Mouse (Mus musculus) forebrain, embryonic 11.5 days (tissue): Measurements from ENCODE around the gene Gpx3. TPM values are rescaled to one million over a fixed set of nuclear protein-coding genes. Genes with fewer than 3 reads are reported as not detected.

Experiments used
- ATAC-seq: fragments of 200-750 bp; cut with Nextera tagmentation; replicated peaks from 2 replicates; pipeline ENCODE4 v1.8.0; 2017; ENCODE audit warnings: moderate TSS enrichment; ENCODE audit not compliant: low FRiP score
- DNase-seq: peaks from one replicate; pipeline ENCODE4 v3.0.0-alpha.2; 2017; ENCODE audit warnings: low spot score
- H3K27ac ChIP-seq: fragments of 300-500 bp; sonication (generic); 2 replicates; pipeline ENCODE4 v1.5.1; 2014; ENCODE audit warnings: low read depth, low read length
- H3K27me3 ChIP-seq: fragments of 300-500 bp; sonication (generic); 2 replicates; pipeline ENCODE4 v1.6.1; 2014; ENCODE audit warnings: mild to moderate bottlenecking, low read length, mixed read lengths; ENCODE audit not compliant: control insufficient read depth, insufficient read depth
- H3K36me3 ChIP-seq: fragments of 300-500 bp; sonication (generic); 2 replicates; pipeline ENCODE4 v1.6.1; 2014; ENCODE audit warnings: mild to moderate bottlenecking, low read length, moderate library complexity, mixed read lengths; ENCODE audit not compliant: control insufficient read depth, insufficient read depth
- H3K4me1 ChIP-seq: fragments of 300-500 bp; sonication (generic); replicated peaks from 2 replicates; pipeline ENCODE4 v1.6.1; 2014; ENCODE audit warnings: low read length, mixed read lengths; ENCODE audit not compliant: control insufficient read depth, insufficient read depth
- H3K4me2 ChIP-seq: fragments of 300-500 bp; sonication (generic); 2 replicates; pipeline ENCODE4 v1.6.1; 2014; ENCODE audit warnings: low read depth, mild to moderate bottlenecking, low read length, moderate library complexity, mixed read lengths; ENCODE audit not compliant: severe bottlenecking
- H3K4me3 ChIP-seq: fragments of 300-500 bp; sonication (generic); 2 replicates; pipeline ENCODE4 v1.5.1; 2014; ENCODE audit warnings: low read depth, low read length
- H3K9ac ChIP-seq: fragments of 300-500 bp; sonication (generic); 2 replicates; pipeline ENCODE4 v1.6.1; 2014; ENCODE audit warnings: low read length
- H3K9me3 ChIP-seq: fragments of 300-500 bp; sonication (generic); 2 replicates; pipeline ENCODE4 v1.6.1; 2016; ENCODE audit warnings: low read length, mixed read lengths; ENCODE audit not compliant: control insufficient read depth
- WGBS: fragments of 180-500 bp; shearing (Covaris S2); extraction: QIAGEN DNeasy Blood & Tissue Kit; methylation state at CpG from one replicate; pipeline ENCODE4 v1.1.7; 2014; 5-methylcytosine and 5-hydroxymethylcytosine counted together
- polyA plus RNA-seq: library from polyadenylated mRNA; unstranded; fragments of >200 nt; fragmentation: Nextera tagmentation; extraction: Ambion mirVana; gene quantifications from 2 replicates; pipeline ENCODE4 v1.2.1, GENCODE M21; 2014

Gene Gpx3
- polyA plus RNA-seq, 1 experiment from 2014 or later: 52.8 TPM

DNA sequence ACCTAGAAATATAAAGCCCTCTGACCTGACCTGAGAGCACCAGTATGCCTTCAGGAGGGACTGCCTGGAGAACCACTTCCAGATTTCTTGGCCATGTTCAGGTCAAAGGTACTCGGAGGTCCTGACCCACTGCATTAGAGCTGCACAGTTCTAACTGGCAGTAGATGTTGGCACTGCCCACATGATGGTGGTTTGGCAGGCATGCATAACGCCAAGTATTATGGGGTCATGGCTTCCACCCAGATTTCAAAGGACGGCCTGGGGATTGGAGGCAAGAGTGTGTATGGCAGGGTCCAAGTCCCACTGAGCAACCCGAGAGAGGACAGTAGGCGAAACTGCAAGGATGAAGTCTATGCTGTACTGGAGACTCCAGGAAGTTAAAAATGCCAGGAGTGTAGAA lies 11.6 kb downstream of the Gpx3 start:
- DNase-seq (no peak), ATAC-seq (no peak)
- Histone ChIP-seq H3K4me2 (no peak overlapping the region), H3K36me3 (peaks cover 5% of the 10 kb centered on the region; the same call in 1 of the 2 replicates), H3K9ac (no peak overlapping the region), H3K4me3 (no peak overlapping the region), H3K27me3 (no peaks in the 10 kb centered on the region), H3K9me3 (no peaks in the 10 kb centered on the region), H3K27ac (no peak overlapping the region), H3K4me1 (no peaks in the 10 kb centered on the region)
- 87% methylated on average over 5 of the region's 5 CpGs for WGBS

DNA sequence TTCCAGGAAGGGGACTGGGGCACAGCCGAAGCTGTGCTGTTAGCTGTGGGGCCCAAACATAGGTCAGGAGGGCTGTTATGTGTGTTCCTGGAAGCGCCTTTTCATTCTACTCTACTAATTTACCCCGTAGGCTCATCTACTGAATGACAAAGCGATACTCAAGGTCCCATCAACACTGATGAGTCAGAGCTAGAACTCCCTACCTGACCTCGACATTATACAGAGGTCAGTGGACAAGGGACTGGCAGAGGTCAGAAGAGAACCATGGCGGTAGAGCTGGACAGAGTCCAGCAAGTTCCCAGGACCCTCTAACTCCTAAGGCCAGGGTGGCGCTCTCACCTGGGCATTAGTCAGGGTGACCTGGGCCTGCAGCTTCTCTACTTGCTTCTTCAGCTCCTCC lies 15.2 kb downstream of the Gpx3 start:
- H3K27me3 ChIP-seq: no peaks in the 10 kb centered on the region
- no peak overlapping the region for H3K4me2 ChIP-seq
- H3K27ac ChIP-seq: no peak overlapping the region
- no peak overlapping the region for H3K9ac ChIP-seq
- H3K9me3 ChIP-seq: no peaks in the 10 kb centered on the region
- 91% methylated on average over 7 of the region's 7 CpGs for WGBS
- ATAC-seq: no peak
- H3K36me3 ChIP-seq: peaks cover 5% of the 10 kb centered on the region; the same call in 1 of the 2 replicates
- H3K4me3 ChIP-seq: no peak overlapping the region
- DNase-seq: no peak
- H3K4me1 ChIP-seq: no peaks in the 10 kb centered on the region

DNA sequence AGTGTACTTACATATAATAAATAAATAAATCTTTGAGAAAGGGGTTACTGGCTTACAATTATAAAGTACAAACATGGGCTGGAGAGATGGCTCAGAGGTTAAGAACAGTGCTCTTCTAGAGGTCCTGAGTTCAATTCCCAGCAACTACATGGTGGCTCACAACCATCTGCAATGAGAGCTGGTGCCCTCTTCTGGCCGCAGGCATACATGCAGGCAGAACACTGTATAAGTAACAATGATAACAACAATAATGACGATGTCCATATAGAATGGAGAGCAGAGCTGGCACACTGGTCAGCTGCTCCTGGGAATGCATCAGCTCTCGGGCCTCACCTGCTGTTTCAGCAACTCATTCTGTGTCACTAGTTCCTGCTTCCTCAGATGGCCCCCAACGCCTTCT lies 16.0 kb downstream of the Gpx3 start:
- DNase-seq: no peak
- no peaks in the 10 kb centered on the region for H3K9me3 ChIP-seq
- H3K4me3 ChIP-seq: no peak overlapping the region
- H3K36me3 ChIP-seq: peaks cover 5% of the 10 kb centered on the region; the same call in 1 of the 2 replicates
- H3K27me3 ChIP-seq: no peaks in the 10 kb centered on the region
- H3K27ac ChIP-seq: no peak overlapping the region
- no peak overlapping the region for H3K4me2 ChIP-seq
- H3K4me1 ChIP-seq: no peaks in the 10 kb centered on the region
- no peak overlapping the region for H3K9ac ChIP-seq
- WGBS: 86% methylated on average over 4 of the region's 4 CpGs
- ATAC-seq: no peak

DNA sequence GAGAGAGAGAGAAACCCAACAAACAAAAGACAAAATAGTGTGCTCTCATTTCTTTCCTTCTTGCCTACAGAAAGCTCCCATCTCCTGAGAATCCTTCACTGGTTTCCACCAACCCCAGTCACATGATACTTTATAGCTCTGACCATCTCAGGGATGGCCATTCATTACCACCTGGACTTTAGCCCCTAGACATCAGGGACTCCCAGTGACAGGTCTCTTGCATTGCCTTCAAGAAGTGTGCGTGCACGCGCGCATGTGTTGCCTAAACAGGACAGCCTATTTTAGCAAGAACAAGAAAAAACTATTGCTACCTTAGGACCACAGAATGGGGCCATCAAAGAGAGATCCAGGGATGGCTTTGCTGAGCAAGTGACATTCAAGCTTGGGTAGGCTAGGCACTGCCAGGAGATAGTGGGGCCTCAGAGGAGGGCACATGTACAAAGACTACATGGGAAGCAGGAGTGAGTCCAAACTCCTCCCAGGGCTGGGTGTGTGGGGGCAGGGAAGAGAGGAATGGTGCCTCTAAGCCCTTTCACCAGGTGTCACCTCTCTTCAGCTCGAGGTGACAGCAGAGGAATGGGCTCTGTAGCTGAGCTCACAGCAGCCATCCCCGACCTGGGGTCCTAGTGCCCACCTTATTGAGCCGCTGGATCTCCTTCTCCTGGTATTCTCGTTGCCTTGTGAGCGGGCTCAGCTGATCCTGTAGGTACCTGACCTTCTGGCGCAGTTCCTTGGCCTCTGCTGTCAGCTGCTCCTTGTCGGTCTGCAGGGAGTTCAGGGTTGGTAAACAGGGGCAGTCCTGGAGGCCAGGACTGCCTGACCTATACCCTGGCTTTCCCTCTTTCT lies 18.1 kb downstream of the Gpx3 start:
- no peak for ATAC-seq
- Histone ChIP-seq H3K27ac (no peak overlapping the region), H3K4me2 (no peak overlapping the region), H3K4me3 (no peak overlapping the region), H3K9ac (no peak overlapping the region), H3K4me1 (no peaks in the 10 kb centered on the region), H3K9me3 (no peaks in the 10 kb centered on the region), H3K27me3 (no peaks in the 10 kb centered on the region), H3K36me3 (peaks cover 5% of the 10 kb centered on the region; the same call in 1 of the 2 replicates)
- 86% methylated on average over 11 of the region's 11 CpGs for WGBS
- DNase-seq: no peak

DNA sequence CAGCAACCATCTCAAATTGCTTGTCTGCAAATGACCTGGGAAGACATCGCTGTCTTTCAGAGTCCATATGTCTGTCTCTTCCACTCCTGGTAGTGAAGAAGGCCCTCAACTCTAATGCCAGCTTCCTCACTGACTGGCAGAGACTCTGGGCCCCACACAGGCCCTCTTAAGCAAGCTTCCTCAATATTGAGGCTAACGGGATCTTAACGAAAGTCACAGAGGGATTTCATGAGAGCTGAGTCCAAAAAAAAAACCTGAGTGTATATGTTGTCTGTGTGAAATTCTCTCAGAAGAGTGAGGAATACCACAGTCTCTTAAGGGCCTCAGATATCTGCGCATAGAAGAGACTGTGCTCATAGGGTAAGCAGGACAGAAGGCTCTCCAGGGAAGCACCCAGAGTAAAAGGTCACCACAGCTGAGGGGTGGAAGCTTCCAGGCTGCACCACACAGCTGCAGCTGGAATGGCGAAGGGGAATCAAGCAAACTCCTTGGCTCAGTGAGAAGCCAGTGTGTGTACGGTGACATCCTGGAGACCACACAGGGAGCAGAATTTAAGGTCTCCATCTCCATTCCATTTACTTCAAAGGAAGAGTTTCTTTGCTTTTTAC lies 18.8 kb downstream of the Gpx3 start:
- Histone ChIP-seq H3K4me1 (no peaks in the 10 kb centered on the region), H3K27ac (no peak overlapping the region), H3K9me3 (no peaks in the 10 kb centered on the region), H3K4me2 (no peak overlapping the region), H3K36me3 (peaks cover 5% of the 10 kb centered on the region; the same call in 1 of the 2 replicates), H3K27me3 (no peaks in the 10 kb centered on the region), H3K4me3 (no peak overlapping the region), H3K9ac (no peak overlapping the region)
- 83% methylated on average over 6 of the region's 6 CpGs for WGBS
- DNase-seq (no peak), ATAC-seq (no peak)

DNA sequence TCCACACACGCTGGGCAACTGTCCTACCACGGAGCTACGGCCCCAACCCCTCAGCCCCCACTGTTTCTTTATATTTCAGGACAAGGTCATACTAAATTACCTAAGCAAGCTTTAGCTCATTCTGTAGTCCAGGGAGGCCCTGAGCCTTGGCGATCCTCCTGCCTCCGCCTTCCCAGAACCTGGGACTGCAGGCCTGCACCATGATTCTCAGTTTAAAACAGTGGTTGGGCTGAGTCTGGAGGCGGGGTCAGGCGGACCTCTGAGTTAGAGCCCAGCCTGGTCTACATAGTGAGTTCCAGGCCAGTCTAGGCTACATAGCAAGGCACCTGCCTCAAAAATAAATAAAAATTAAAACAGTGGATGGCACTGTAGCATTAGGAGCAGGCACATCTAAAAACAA lies 19.5 kb downstream of the Gpx3 start:
- ATAC-seq: no peak

GRCm38 (mm10) chr11:54922488-54922887 lies 20.2 kb downstream of the Gpx3 start:
- no peaks in the 10 kb centered on the region for H3K9me3 ChIP-seq
- no peak for ATAC-seq
- 89% methylated on average over 3 of the region's 3 CpGs for WGBS
- no peak overlapping the region for H3K4me3 ChIP-seq
- no peaks in the 10 kb centered on the region for H3K27me3 ChIP-seq
- no peak overlapping the region for H3K4me2 ChIP-seq
- H3K36me3 ChIP-seq: peaks cover 3% of the 10 kb centered on the region; the same call in 1 of the 2 replicates
- H3K4me1 ChIP-seq: no peaks in the 10 kb centered on the region
- DNase-seq: no peak
- H3K9ac ChIP-seq: no peak overlapping the region
- H3K27ac ChIP-seq: no peak overlapping the region

More for the DNA sequence above, 19.5 kb downstream of the Gpx3 start:
- peaks cover 5% of the 10 kb centered on the region; the same call in 1 of the 2 replicates for H3K36me3 ChIP-seq
- no peak overlapping the region for H3K4me2 ChIP-seq
- no peak for DNase-seq
- no peak overlapping the region for H3K9ac ChIP-seq
- H3K27ac ChIP-seq: no peak overlapping the region
- 50% methylated on average over 7 of the region's 7 CpGs for WGBS
- H3K27me3 ChIP-seq: no peaks in the 10 kb centered on the region
- no peaks in the 10 kb centered on the region for H3K4me1 ChIP-seq
- no peak overlapping the region for H3K4me3 ChIP-seq
- H3K9me3 ChIP-seq: no peaks in the 10 kb centered on the region

DNA sequence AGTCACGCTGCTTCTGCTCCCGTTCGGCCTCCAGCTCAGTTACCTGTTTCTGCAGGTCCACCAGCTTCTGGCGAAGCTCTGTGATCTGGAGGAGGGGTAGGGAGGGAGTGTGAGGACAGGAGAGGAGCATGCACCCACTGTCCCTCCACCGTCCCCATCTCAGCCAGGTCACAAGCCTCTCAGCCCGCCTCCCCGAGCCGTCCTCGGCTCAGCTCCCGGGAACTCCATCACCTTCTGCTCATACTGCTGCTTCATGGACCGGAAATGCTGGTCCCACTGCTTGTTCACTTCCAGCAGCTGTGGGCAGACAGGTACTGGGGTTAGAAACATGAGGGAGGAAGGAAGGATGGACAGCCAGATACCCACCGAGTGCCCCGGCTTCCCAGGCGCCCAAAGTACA lies 21.9 kb downstream of the Gpx3 start:
- WGBS: 96% methylated on average over 14 of the region's 14 CpGs
- H3K27ac ChIP-seq: no peak overlapping the region
- H3K9ac ChIP-seq: no peak overlapping the region
- H3K36me3 ChIP-seq: no peaks in the 10 kb centered on the region
- ATAC-seq: no peak
- no peak overlapping the region for H3K4me2 ChIP-seq
- H3K27me3 ChIP-seq: no peaks in the 10 kb centered on the region
- H3K9me3 ChIP-seq: no peaks in the 10 kb centered on the region
- H3K4me3 ChIP-seq: no peak overlapping the region
- no peaks in the 10 kb centered on the region for H3K4me1 ChIP-seq
- DNase-seq: no peak
